Mouse (Mus musculus) megakaryocyte, embryonic 14.5 days (primary cell): Measurements from ENCODE around the gene Gm27029.

Source experiments
- FLI1 ChIP-seq: IDR thresholded peaks from 2 replicates; pipeline ENCODE4 v1.6.1; 2012; ENCODE audit warnings: low read length, inconsistent platforms, mixed read lengths
- GATA1 ChIP-seq: IDR thresholded peaks from 3 replicates; pipeline ENCODE4 v1.6.1; 2012; ENCODE audit warnings: mixed read lengths, low read length, inconsistent platforms, borderline replicate concordance

DNA sequence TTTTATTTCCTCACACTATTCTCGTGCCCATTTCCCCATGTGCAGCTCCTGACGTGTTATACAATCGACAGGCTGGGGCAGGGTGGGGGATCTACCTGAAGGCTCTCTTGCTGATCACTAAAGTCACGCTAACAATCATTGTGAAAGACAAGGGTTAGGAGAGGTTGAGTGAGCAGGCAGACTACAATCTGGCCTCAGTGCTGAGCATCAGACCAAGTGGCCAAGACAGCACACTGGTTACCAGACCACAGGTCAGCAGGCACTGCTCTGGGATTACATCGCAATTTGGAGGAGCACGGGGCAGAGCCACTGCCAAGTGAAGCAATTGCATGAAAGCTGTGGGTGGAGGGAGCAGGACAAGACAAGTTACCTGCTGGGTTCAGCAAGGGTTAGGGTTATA, 45.7 kb downstream of the Gm27029 start:
- TF ChIP-seq GATA1 (no peak), FLI1 (no peak)
